In the genomic region with DNA sequence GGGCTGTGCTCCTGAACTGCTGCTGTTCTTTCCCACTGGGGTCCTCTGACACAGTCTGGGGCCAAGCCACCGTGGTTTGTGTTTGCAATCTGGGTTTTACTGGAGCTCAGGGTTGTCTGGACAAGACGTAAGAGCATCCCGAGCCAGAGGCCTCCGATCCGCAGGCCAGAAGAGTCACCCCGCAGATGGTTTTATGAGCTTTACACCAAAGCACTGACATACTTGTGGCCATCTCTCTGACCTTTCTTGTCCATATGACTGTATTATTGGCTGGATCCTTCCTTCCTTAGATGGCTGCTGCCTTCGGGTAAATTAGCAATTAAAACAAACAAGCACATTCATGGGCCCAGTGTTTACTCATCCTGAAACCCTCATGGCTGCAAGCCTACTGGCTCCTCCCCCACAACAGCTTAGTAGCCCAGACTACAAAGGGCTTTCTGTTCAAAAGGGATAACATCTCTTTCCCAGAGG, we compare ENCODE assay signal across 8 mouse cellular contexts.
DNase-seq lines count a peak whose midpoint lies in the region; ATAC-seq and TF ChIP-seq lines count a peak whose summit lies in the region.

No protein-coding gene starts in this region.

- H3K9me3 ChIP-seq in hindbrain, embryonic 12.5 days (replicated peaks), result no peaks in the 10 kb centered on the region
- H3K9me3 ChIP-seq in midbrain, embryonic 13.5 days, result no peaks in the 10 kb centered on the region

- no peak for ATAC-seq in cerebellum, adult (ENCODE audit: insufficient number of reproducible peaks, low FRiP score, low TSS enrichment)
- ATAC-seq in hindbrain, embryonic 12.5 days (ENCODE audit: low FRiP score), result peak; percentile 64; the same call in 1 of the 2 replicates
- ATAC-seq in midbrain, embryonic 13.5 days, result peak; percentile 75

- H3K36me3 ChIP-seq in hindbrain, embryonic 12.5 days, result no peaks in the 10 kb centered on the region
- no peaks in the 10 kb centered on the region for H3K36me3 ChIP-seq in midbrain, embryonic 13.5 days

- no peaks in the 10 kb centered on the region; the same call in 1 of the 2 replicates for H3K27me3 ChIP-seq in cerebellum, adult 2 months (ENCODE audit: control insufficient read depth, insufficient read depth, low read length)
- H3K27me3 ChIP-seq in hindbrain, embryonic 12.5 days, result no peaks in the 10 kb centered on the region
- no peaks in the 10 kb centered on the region for H3K27me3 ChIP-seq in midbrain, embryonic 13.5 days

- no peak overlapping the region for H3K27ac ChIP-seq in cerebellum, adult 2 months (ENCODE audit: insufficient read depth, low read length)
- no peak overlapping the region for H3K27ac ChIP-seq in hindbrain, embryonic 12.5 days
- H3K27ac ChIP-seq in midbrain, embryonic 13.5 days, result no peak overlapping the region

- DNase-seq in cerebellum, adult 2 months, result peak; percentile 5 to 24
- DNase-seq in embryo, embryonic 10 days (ENCODE audit: low spot score), result peak; percentile 57
- DNase-seq in layer of hippocampus, postnatal 14 days (ENCODE audit: low spot score in 2 of 2), result peak; percentile 40 to 74
- no peak for DNase-seq in thymus, postnatal 36 days
- no peak for DNase-seq in spleen, adult 18-20 months

- TF ChIP-seq CTCF in cerebellum, adult 2 months (IDR thresholded peaks at IDR 0.05; ENCODE audit: borderline replicate concordance, insufficient read depth, low read depth, low read length), result no peak

- H3K4me1 ChIP-seq in cerebellum, adult 2 months (ENCODE audit: control insufficient read depth, insufficient read depth, low read length), result no peaks in the 10 kb centered on the region
- H3K4me1 ChIP-seq in hindbrain, embryonic 12.5 days, result 0 out of 2 replicates have a peak, but pooled peaks cover 4% of the 10 kb centered on the region
- H3K4me1 ChIP-seq in midbrain, embryonic 13.5 days (replicated peaks), result peaks cover 7% of the 10 kb centered on the region; the same call in 1 of the 2 replicates

- no peak overlapping the region for H3K4me3 ChIP-seq in cerebellum, adult 2 months (replicated peaks; ENCODE audit: insufficient read depth, low read depth, low read length)
- H3K4me3 ChIP-seq in hindbrain, embryonic 12.5 days, result no peak overlapping the region
- no peak overlapping the region for H3K4me3 ChIP-seq in midbrain, embryonic 13.5 days (replicated peaks)

- H3K9ac ChIP-seq in hindbrain, embryonic 12.5 days, result no peak overlapping the region
- H3K9ac ChIP-seq in midbrain, embryonic 13.5 days (replicated peaks), result no peak overlapping the region

- no peak for TF ChIP-seq POLR2A in cerebellum, adult 2 months (IDR thresholded peaks at IDR 0.05; ENCODE audit: borderline replicate concordance, insufficient read depth, low read length)

- no peak overlapping the region for H3K4me2 ChIP-seq in hindbrain, embryonic 12.5 days (replicated peaks)
- no peak overlapping the region for H3K4me2 ChIP-seq in midbrain, embryonic 13.5 days (replicated peaks)

- 33% methylated on average over 7 of the region's 7 CpGs for WGBS in cerebellum, adult 2 months
- WGBS in hindbrain, embryonic 12.5 days, result 53% methylated on average over 7 of the region's 7 CpGs
- 40% methylated on average over 7 of the region's 7 CpGs for WGBS in midbrain, embryonic 13.5 days

Comparison
In these comparisons a context has a peak if more than half of its experiments do, and no peak if none do; other contexts are left out.
1. DNase-seq: peak in cerebellum, adult 2 months (2 of 2), embryo, embryonic 10 days (single experiment) and layer of hippocampus, postnatal 14 days (2 of 2); none in thymus, postnatal 36 days (0 of 2) and spleen, adult 18-20 months (0 of 2).